Mouse (Mus musculus): ENCODE data around the gene 5031439G07Rik. TPM values are rescaled to one million over a fixed set of nuclear protein-coding genes. Genes with fewer than 3 reads are reported as not detected.

5031439G07Rik gene
- total RNA-seq, 2 experiments from 2014 or later: 38.8 to 53.7 TPM

Small RNAs within 50 kb of the gene (microRNA-seq; reads per million reads assigned to microRNA genes)
- 168 to 348 reads per million in 2 experiments for gene Mir1249 (ENCODE audit: borderline number of aligned reads in 2 of 2)

Other genes starting within 250 kb of the 5031439G07Rik start
- 1 to 10 TPM; 1.6 to 2.3 TPM for gene Phf21b, start 132.5 kb downstream of the 5031439G07Rik start, total RNA-seq (2021)
- gene Gm29666, start 68.5 kb downstream of the 5031439G07Rik start, total RNA-seq (2021): under 1 TPM; 0.16 to 0.17 TPM
- 10 to 100 TPM; 41.0 to 45.8 TPM for gene Nup50, start 65.1 kb downstream of the 5031439G07Rik start, total RNA-seq (2021)
- gene Upk3a, start 28.6 kb upstream of the 5031439G07Rik start, total RNA-seq (2021): not detected
- gene Fam118a, start 40.4 kb upstream of the 5031439G07Rik start, total RNA-seq (2021): 1 to 10 TPM; 8.2 to 9.8 TPM
- not detected for gene Smc1b, start 143.4 kb upstream of the 5031439G07Rik start, total RNA-seq (2021)
- not detected for gene Ribc2, start 143.5 kb upstream of the 5031439G07Rik start, total RNA-seq (2021)
- gene Fbln1, start 217.4 kb upstream of the 5031439G07Rik start, total RNA-seq (2021): 10 to 100 TPM; 29.0 to 32.9 TPM

Data from adrenal gland, adult 18-20 months (tissue).